Mouse (Mus musculus) forebrain, embryonic 11.5 days (tissue): ENCODE results near the gene Peli2. TPM values are rescaled to one million over a fixed set of nuclear protein-coding genes. Genes with fewer than 3 reads are reported as not detected.

Experiments
- ATAC-seq: fragments of 200-750 bp; cut with Nextera tagmentation; replicated peaks from 2 replicates; pipeline ENCODE4 v1.8.0; 2017; ENCODE audit warnings: moderate TSS enrichment; ENCODE audit not compliant: low FRiP score
- DNase-seq: peaks from one replicate; pipeline ENCODE4 v3.0.0-alpha.2; 2017; ENCODE audit warnings: low spot score
- H3K27ac ChIP-seq: fragments of 300-500 bp; sonication (generic); 2 replicates; pipeline ENCODE4 v1.5.1; 2014; ENCODE audit warnings: low read depth, low read length
- H3K27me3 ChIP-seq: fragments of 300-500 bp; sonication (generic); 2 replicates; pipeline ENCODE4 v1.6.1; 2014; ENCODE audit warnings: mild to moderate bottlenecking, low read length, mixed read lengths; ENCODE audit not compliant: control insufficient read depth, insufficient read depth
- H3K36me3 ChIP-seq: fragments of 300-500 bp; sonication (generic); 2 replicates; pipeline ENCODE4 v1.6.1; 2014; ENCODE audit warnings: mild to moderate bottlenecking, low read length, moderate library complexity, mixed read lengths; ENCODE audit not compliant: control insufficient read depth, insufficient read depth
- H3K4me1 ChIP-seq: fragments of 300-500 bp; sonication (generic); replicated peaks from 2 replicates; pipeline ENCODE4 v1.6.1; 2014; ENCODE audit warnings: low read length, mixed read lengths; ENCODE audit not compliant: control insufficient read depth, insufficient read depth
- H3K4me2 ChIP-seq: fragments of 300-500 bp; sonication (generic); 2 replicates; pipeline ENCODE4 v1.6.1; 2014; ENCODE audit warnings: low read depth, mild to moderate bottlenecking, low read length, moderate library complexity, mixed read lengths; ENCODE audit not compliant: severe bottlenecking
- H3K4me3 ChIP-seq: fragments of 300-500 bp; sonication (generic); 2 replicates; pipeline ENCODE4 v1.5.1; 2014; ENCODE audit warnings: low read depth, low read length
- H3K9ac ChIP-seq: fragments of 300-500 bp; sonication (generic); 2 replicates; pipeline ENCODE4 v1.6.1; 2014; ENCODE audit warnings: low read length
- H3K9me3 ChIP-seq: fragments of 300-500 bp; sonication (generic); 2 replicates; pipeline ENCODE4 v1.6.1; 2016; ENCODE audit warnings: low read length, mixed read lengths; ENCODE audit not compliant: control insufficient read depth
- WGBS: fragments of 180-500 bp; shearing (Covaris S2); extraction: QIAGEN DNeasy Blood & Tissue Kit; methylation state at CpG from one replicate; pipeline ENCODE4 v1.1.7; 2014; 5-methylcytosine and 5-hydroxymethylcytosine counted together
- polyA plus RNA-seq: library from polyadenylated mRNA; unstranded; fragments of >200 nt; fragmentation: Nextera tagmentation; extraction: Ambion mirVana; gene quantifications from 2 replicates; pipeline ENCODE4 v1.2.1, GENCODE M21; 2014

The Peli2 gene
- polyA plus RNA-seq, 1 experiment from 2014 or later = 8.6 TPM

DNA sequence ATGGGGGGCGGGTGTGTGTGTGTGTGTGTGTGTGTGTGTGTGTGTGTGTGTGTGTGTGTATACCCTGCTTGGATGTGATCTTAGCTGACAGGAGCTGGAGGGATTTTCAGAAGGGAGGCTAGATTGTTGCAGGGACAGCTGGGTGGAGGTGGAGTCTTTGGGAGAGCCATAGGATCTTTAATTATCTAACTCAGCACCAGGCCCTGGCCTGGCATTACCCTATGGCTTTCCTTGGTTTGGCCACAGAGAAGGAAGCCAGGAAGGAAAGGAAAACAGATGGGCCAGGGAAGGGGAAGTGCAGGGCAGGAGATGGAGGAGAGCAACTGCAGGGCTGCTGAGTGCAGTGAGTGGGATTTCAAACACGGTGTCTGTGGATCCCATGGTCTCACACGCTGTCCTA is 18.8 kb downstream of the Peli2 start:
- WGBS = 94% methylated on average over 3 of the region's 3 CpGs
- H3K4me1 ChIP-seq = peaks cover 21% of the 10 kb centered on the region; the same call in 1 of the 2 replicates
- H3K9me3 ChIP-seq = no peaks in the 10 kb centered on the region
- no peak overlapping the region for H3K9ac ChIP-seq
- no peaks in the 10 kb centered on the region for H3K27me3 ChIP-seq
- ATAC-seq (no peak), DNase-seq (no peak)
- H3K36me3 ChIP-seq = no peaks in the 10 kb centered on the region
- no peak overlapping the region for H3K4me3 ChIP-seq
- no peak overlapping the region for H3K27ac ChIP-seq
- H3K4me2 ChIP-seq = no peak overlapping the region

DNA sequence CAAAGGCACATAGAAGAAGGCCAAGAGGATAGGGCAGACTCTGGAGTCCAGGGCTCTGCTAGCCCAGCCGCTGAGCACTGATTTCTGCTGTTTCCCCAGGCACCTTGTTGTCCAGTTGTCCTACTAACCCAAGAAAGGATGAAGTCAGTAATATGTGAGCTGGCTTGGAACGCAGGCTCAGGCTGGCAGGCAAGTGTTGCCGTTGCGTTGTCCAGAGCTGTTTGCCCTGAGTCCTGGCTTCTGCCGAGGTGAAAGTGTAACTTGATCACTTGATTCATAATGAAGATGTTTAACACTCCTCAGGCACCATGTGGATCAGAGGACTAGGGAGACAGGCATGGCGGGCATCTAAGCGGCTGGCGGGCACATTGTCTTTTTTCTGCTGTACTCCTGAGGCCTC is 21.1 kb downstream of the Peli2 start:
- H3K27ac ChIP-seq = no peak overlapping the region
- ATAC-seq (no peak), DNase-seq (no peak)
- H3K9ac ChIP-seq = no peak overlapping the region
- peaks cover 12% of the 10 kb centered on the region; the same call in 1 of the 2 replicates for H3K4me1 ChIP-seq
- H3K9me3 ChIP-seq = no peaks in the 10 kb centered on the region
- no peak overlapping the region for H3K4me2 ChIP-seq
- 82% methylated on average over 8 of the region's 8 CpGs for WGBS
- H3K4me3 ChIP-seq = no peak overlapping the region
- H3K27me3 ChIP-seq = no peaks in the 10 kb centered on the region
- H3K36me3 ChIP-seq = no peaks in the 10 kb centered on the region

DNA sequence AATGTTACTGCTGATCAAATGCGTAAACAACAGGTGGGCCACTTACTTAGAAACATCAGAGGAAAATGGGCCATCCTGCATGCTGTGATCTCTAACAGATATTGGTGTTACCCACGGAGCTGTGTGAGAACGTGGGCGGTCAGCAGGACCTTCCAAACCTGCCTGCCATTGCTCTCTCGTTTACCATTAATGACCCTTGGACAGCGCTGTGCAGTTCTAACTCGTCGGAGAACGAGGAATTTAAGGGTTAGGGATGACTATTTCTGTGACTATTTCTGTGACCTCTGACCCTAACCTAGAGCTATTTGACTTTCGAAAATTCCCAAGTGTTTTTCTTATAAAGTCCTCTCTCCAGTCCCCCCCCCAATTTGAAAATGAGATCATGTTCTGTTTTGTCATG is 22.1 kb downstream of the Peli2 start:
- H3K27me3 ChIP-seq = no peaks in the 10 kb centered on the region
- H3K4me1 ChIP-seq = peaks cover 7% of the 10 kb centered on the region; the same call in 1 of the 2 replicates
- H3K36me3 ChIP-seq = no peaks in the 10 kb centered on the region
- WGBS = 67% methylated on average over 10 of the region's 10 CpGs
- H3K27ac ChIP-seq = no peak overlapping the region
- no peak overlapping the region for H3K4me3 ChIP-seq
- no peak overlapping the region for H3K9ac ChIP-seq
- ATAC-seq = no peak
- no peaks in the 10 kb centered on the region for H3K9me3 ChIP-seq
- DNase-seq = no peak
- H3K4me2 ChIP-seq = no peak overlapping the region

DNA sequence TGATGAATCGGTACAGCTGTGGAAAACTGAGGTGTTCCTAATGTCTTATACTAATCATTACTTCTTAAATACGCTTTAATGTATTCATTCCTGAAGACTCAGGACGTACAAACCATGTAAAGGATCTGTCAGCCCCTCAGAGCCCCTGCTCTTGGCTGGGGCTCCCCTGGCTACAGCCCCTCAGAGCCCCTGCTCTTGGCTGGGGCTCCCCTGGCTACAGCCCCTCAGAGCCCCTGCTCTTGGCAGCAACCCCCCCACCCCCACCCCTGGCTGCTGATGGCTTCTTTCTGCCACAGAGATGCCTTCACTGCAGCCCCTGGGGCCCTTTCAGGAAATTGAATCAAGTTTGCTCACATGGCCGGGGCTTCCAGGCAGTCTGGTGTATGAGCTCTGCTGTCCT is 22.5 kb downstream of the Peli2 start:
- no peak overlapping the region for H3K9ac ChIP-seq
- 33% methylated on average over 4 of the region's 4 CpGs for WGBS
- no peak overlapping the region for H3K27ac ChIP-seq
- no peak overlapping the region for H3K4me2 ChIP-seq
- ATAC-seq = no peak
- H3K4me3 ChIP-seq = no peak overlapping the region
- DNase-seq = no peak
- H3K27me3 ChIP-seq = no peaks in the 10 kb centered on the region
- H3K4me1 ChIP-seq = peaks cover 7% of the 10 kb centered on the region; the same call in 1 of the 2 replicates
- H3K36me3 ChIP-seq = no peaks in the 10 kb centered on the region
- H3K9me3 ChIP-seq = no peaks in the 10 kb centered on the region

DNA sequence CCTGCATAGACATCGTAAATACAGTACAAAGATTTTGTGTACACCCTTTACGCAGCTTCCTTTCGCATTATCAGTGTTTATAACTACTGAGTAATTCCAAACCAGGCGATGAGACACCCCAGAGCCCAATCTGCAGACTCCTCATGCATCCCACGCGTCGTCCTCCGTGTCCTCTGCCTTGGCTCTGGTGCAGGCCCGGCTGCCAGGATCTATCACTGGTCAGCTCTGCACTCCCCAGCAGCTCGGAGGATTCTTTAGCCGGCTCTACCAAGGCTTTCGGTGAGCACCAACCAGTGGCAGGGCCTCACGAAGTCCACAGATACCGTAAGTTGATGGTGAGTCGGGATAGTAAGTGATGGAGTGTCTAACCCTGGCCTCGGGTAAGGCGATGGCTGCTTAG is 23.7 kb downstream of the Peli2 start:
- ATAC-seq (no peak), DNase-seq (no peak)

DNA sequence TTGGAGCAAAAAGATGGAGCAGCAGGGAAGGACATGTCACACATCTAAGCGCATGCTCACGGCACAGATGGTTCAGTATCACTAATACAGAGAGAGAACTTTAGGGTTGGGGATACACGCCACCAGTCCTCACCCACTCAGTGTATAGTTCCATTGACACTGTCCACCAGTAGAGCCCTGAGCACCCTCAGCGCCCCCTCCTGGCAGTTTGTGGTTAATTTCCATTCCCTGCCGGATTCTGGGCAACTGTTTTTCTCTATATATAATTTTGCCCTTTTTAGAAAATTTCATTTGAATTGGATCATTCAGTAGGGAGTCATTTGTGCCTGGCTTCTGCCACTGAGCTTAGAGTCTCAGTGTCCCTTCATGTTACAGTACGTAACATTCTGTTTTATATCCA is 27.1 kb downstream of the Peli2 start:
- Histone ChIP-seq H3K4me3 (no peak overlapping the region), H3K27ac (no peak overlapping the region), H3K27me3 (no peaks in the 10 kb centered on the region), H3K4me2 (no peak overlapping the region), H3K36me3 (no peaks in the 10 kb centered on the region), H3K9ac (no peak overlapping the region), H3K4me1 (peaks cover 7% of the 10 kb centered on the region; the same call in 1 of the 2 replicates), H3K9me3 (no peaks in the 10 kb centered on the region)
- 82% methylated on average over 6 of the region's 6 CpGs for WGBS
- no peak for DNase-seq
- ATAC-seq = no peak

More for the DNA sequence above, 23.7 kb downstream of the Peli2 start:
- Histone ChIP-seq H3K4me1 (peaks cover 7% of the 10 kb centered on the region; the same call in 1 of the 2 replicates), H3K36me3 (no peaks in the 10 kb centered on the region), H3K9me3 (no peaks in the 10 kb centered on the region), H3K9ac (no peak overlapping the region), H3K4me2 (no peak overlapping the region), H3K4me3 (no peak overlapping the region), H3K27me3 (no peaks in the 10 kb centered on the region), H3K27ac (no peak overlapping the region)
- 91% methylated on average over 17 of the region's 17 CpGs for WGBS

DNA sequence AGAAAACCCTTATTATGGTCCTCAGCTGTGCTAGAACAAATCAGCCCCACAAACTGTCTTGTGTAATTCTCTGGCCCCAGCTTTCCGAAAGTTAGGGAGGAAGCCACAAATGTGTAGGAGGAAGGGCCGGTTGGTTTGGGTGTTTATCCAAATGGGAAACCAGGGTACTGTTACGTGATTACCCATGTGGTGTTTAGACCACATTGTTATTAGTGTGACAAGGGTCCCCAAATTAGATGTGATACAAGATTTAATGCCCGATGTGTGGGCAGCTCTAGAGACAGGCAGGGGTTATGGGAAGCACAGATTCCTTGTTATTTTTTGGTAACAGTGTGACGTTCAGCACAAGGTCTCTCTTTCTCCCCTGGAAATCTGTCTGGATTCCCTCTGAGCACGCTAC is 28.0 kb downstream of the Peli2 start:
- Histone ChIP-seq H3K4me3 (no peak overlapping the region), H3K9me3 (no peaks in the 10 kb centered on the region), H3K4me2 (no peak overlapping the region), H3K4me1 (no peaks in the 10 kb centered on the region; the same call in 1 of the 2 replicates), H3K36me3 (no peaks in the 10 kb centered on the region), H3K27me3 (no peaks in the 10 kb centered on the region), H3K27ac (no peak overlapping the region), H3K9ac (no peak overlapping the region)
- DNase-seq = no peak
- ATAC-seq = no peak
- 87% methylated on average over 6 of the region's 6 CpGs for WGBS

DNA sequence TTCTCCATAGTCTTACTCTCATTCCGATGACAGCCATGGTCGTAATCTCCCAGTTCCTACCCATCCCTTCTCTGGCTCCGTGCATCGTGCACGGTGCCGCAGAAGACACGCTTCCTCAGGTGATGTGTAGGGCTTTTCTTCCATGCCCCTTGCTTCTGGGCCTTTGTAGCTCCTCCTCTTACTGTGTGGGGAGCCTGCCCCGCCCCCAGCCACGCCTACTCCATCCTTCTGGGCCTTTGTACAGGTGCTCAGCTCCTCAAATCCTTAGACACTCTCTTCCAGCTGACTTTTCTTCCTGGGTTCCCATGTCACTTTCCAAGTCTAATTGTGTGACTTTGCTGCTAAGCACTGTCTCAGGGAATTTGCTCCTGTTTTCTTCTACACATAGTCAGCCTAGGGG is 28.7 kb downstream of the Peli2 start:
- Histone ChIP-seq H3K27ac (no peak overlapping the region), H3K9ac (no peak overlapping the region), H3K4me2 (no peak overlapping the region), H3K27me3 (no peaks in the 10 kb centered on the region), H3K4me3 (no peak overlapping the region), H3K9me3 (no peaks in the 10 kb centered on the region), H3K4me1 (no peaks in the 10 kb centered on the region), H3K36me3 (no peaks in the 10 kb centered on the region)
- no peak for ATAC-seq
- 83% methylated on average over 9 of the region's 9 CpGs for WGBS
- DNase-seq = no peak

DNA sequence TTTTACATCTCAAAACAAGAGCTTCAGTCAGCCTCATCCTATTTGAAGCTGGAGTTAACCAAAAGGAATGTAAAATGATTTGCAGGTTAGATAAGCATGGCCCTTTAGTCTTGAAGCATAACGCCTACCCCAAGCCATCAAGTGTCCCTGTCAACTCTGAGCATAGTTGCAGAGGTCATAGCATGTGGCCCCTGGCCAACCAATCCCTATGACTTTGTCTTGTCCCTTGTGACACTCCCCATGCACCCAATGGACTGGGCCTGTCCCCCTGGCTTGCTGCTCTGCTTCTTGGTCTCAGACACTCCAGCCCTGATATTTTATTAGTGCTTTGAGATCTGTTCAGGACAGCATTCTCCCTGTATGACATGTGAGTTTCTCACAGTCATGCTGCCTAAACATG is 30.3 kb downstream of the Peli2 start:
- WGBS = 85% methylated on average over 1 of the region's 1 CpGs
- H3K4me3 ChIP-seq = no peak overlapping the region
- DNase-seq = no peak

More for the DNA sequence above, 30.3 kb downstream of the Peli2 start:
- H3K27ac ChIP-seq = no peak overlapping the region
- ATAC-seq = no peak
- H3K9ac ChIP-seq = no peak overlapping the region
- H3K4me1 ChIP-seq = no peaks in the 10 kb centered on the region
- no peaks in the 10 kb centered on the region for H3K9me3 ChIP-seq
- no peak overlapping the region for H3K4me2 ChIP-seq
- no peaks in the 10 kb centered on the region for H3K36me3 ChIP-seq
- H3K27me3 ChIP-seq = no peaks in the 10 kb centered on the region
